Mouse (Mus musculus) erythroblast, embryonic 14.5 days (primary cell): ENCODE measurements around the gene Gpr35. TPM values are rescaled to one million over a fixed set of nuclear protein-coding genes. Genes with fewer than 3 reads are reported as not detected.

Experiments
- H3K27me3 ChIP-seq: 2 replicates; pipeline ENCODE4 v1.6.1; 2012; ENCODE audit warnings: inconsistent platforms; ENCODE audit not compliant: control insufficient read depth
- H3K36me3 ChIP-seq: 2 replicates; pipeline ENCODE4 v1.6.1; 2012; ENCODE audit warnings: mild to moderate bottlenecking, inconsistent platforms; ENCODE audit not compliant: control insufficient read depth
- H3K4me1 ChIP-seq: 2 replicates; pipeline ENCODE4 v1.6.1; 2012; ENCODE audit warnings: inconsistent platforms; ENCODE audit not compliant: control insufficient read depth
- H3K4me3 ChIP-seq: replicated peaks from 2 replicates; pipeline ENCODE3; 2012; ENCODE audit warnings: moderate library complexity, mild to moderate bottlenecking, inconsistent platforms
- H3K9me3 ChIP-seq: 2 replicates; pipeline ENCODE4 v1.6.1; 2012; ENCODE audit warnings: low read length, inconsistent platforms, mixed read lengths; ENCODE audit not compliant: control insufficient read depth
- GATA1 ChIP-seq: IDR thresholded peaks from 2 replicates; pipeline ENCODE4 v1.6.1; 2012; ENCODE audit warnings: low read length, inconsistent platforms, mixed read lengths
- TAL1 ChIP-seq: IDR thresholded peaks from 3 replicates; pipeline ENCODE4 v1.6.1; 2012; ENCODE audit warnings: low read length, inconsistent platforms, mixed read lengths
- polyA plus RNA-seq: library from polyadenylated mRNA; stranded (reverse); fragments of >175 nt; gene quantifications from 2 replicates; pipeline ENCODE4 v1.2.3, GENCODE M21; 2012

Gpr35 gene
- 0.01 TPM in 2 replicates for polyA plus RNA-seq

DNA sequence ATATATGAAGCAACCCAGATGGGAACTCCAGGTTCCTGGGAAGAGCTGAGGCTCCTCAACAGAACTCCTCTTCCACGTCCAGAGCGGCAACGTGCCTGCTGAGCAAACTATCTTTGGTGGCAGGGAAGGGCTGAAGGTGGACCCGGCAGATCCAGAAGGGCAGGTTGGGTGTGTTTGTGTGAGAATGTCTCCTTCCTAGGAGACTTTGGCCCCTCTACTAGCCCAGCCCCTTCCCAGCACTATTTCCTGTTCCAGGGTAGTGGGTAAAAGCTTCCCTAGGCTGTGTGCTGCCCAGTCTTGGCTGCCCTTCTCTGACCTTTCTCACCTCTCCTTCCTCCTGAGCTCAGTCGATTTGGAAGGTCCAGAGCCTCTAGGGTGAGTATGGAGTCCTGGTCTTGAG lies at the start of gene Gpr35:
TSS of gene Gpr35 (plus strand) at position 259 of the 400 bp plus-strand sequence.
- Histone ChIP-seq H3K4me1 (no peaks in the 10 kb centered on the region), H3K27me3 (no peaks in the 10 kb centered on the region), H3K4me3 (no peak within 1 kb of the TSS), H3K36me3 (peaks cover 25% of the 10 kb centered on the region), H3K9me3 (no peaks in the 10 kb centered on the region)
- TF ChIP-seq GATA1 (no peak), TAL1 (no peak)

DNA sequence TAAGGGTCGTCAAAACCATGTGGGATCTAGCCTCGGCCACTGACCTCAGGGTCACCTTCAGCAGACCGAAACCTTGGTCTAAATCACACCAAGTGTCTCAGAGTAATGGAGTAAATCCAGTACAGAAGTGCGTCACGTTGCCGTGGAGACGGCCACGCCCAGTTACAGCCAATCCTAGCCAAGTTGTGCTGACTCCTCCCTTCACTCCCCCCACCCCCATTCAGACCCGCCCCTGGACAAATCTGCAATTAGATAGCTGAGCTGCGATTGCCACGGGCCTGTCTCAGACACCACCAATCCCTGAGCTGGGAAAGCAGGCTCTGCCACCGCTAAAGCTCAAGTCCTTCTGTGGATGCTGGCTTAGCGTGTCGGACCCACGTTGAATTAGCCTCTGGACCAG lies 47.9 kb upstream of the Gpr35 start, which contains the start of gene Ankmy1:
TSS of gene Ankmy1 (minus strand) at position 121 of the 400 bp plus-strand sequence.
- Histone ChIP-seq H3K36me3 (no peaks in the 10 kb centered on the region), H3K4me3 (no peak within 1 kb of the TSS), H3K9me3 (no peaks in the 10 kb centered on the region), H3K27me3 (peaks cover 31% of the 10 kb centered on the region), H3K4me1 (peaks cover 25% of the 10 kb centered on the region)
- no peak for TF ChIP-seq TAL1
- TF ChIP-seq GATA1 = no peak

DNA sequence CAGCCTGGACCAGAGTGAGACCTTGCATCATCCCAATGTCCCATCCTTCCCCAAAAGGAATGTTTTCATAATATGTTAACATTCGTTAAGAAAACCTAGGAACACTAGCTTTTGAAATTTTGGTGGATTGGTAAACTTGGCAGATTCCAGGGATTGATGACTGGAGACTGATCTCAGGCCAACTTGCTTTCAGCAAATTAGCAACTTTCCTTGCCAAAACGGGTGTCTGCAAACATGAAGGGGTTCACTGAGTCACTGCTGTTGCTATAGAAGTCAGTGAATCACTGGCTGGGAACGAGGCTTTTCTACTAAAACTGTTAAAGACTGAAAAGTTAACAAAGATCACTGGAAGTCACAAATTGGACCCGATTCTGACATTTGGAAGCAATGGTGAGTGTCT lies 47.0 kb upstream of the Gpr35 start:
- TF ChIP-seq TAL1 (no peak), GATA1 (no peak)
- H3K9me3 ChIP-seq = no peaks in the 10 kb centered on the region
- H3K27me3 ChIP-seq = peaks cover 31% of the 10 kb centered on the region
- H3K36me3 ChIP-seq = no peaks in the 10 kb centered on the region
- H3K4me3 ChIP-seq = no peak overlapping the region
- H3K4me1 ChIP-seq = peaks cover 33% of the 10 kb centered on the region

DNA sequence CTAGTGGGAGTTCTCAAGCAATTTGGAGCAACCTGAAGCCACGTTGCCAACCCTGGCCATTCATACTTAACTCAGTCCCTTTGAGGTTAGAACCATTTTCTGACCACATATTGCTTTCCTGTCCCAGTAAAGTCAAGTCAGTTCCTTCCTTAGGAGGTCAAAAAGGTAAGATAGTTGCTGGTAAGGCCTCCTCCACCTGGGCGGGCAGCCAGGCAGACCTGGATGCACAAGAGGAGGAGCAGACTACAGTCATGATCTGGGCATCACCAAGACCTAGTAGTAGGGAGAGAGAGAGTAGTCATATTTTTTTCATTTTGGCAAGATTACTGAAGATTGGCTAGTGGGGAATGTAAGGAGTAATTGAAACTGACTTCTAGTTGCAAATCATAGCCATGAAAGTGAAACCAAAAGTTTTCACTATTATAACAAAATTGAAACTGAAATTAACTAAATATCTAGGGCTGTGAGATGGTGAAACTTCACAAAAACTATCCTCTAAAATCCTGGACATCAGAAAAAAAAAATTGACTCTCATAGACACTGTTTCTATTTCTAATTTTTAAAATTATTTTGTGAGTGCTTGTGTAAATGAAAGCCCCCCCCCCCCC lies 44.9 kb upstream of the Gpr35 start:
- Histone ChIP-seq H3K4me1 (peaks cover 53% of the 10 kb centered on the region), H3K27me3 (peaks cover 17% of the 10 kb centered on the region), H3K36me3 (no peaks in the 10 kb centered on the region), H3K9me3 (no peaks in the 10 kb centered on the region), H3K4me3 (no peak overlapping the region)
- TF ChIP-seq GATA1 (no peak), TAL1 (no peak)

DNA sequence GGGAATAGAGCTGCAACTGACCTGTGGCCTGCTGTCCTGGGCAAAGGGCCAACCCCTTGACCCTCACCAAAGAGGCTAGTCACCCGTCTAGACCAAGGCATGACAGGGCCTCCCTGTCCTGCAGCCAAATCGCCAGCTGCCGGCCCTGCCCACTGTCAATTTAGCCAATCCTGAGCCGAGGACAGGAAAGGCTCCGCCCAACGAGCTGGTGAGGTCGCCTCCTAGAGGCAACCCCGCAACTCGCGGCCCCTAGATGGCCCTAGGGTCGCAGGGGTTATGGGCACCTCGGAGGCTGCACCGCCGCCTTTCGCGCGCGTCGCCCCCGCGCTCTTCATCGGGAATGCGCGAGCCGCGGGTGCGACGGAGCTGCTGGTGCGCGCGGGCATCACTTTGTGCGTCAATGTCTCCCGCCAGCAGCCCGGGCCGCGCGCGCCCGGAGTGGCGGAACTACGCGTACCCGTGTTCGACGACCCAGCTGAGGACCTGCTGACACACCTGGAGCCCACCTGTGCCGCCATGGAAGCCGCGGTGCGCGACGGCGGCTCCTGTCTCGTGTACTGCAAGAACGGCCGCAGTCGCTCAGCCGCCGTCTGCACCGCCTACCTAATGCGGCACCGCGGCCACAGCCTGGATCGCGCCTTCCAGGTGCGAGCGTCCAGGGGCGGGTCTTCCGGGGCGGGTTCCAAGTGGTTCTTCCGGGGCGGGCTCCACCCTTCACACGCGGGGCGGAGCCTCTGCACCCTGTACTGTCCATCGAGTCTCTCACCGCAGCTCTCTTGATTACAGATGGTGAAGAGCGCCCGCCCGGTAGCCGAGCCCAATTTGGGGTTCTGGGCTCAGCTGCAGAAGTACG lies 43.7 kb upstream of the Gpr35 start, which contains the start of gene Dusp28:
TSS of gene Dusp28 (plus strand) at position 203 of the 853 bp plus-strand sequence.
- TF ChIP-seq TAL1 (no peak), GATA1 (no peak)

DNA sequence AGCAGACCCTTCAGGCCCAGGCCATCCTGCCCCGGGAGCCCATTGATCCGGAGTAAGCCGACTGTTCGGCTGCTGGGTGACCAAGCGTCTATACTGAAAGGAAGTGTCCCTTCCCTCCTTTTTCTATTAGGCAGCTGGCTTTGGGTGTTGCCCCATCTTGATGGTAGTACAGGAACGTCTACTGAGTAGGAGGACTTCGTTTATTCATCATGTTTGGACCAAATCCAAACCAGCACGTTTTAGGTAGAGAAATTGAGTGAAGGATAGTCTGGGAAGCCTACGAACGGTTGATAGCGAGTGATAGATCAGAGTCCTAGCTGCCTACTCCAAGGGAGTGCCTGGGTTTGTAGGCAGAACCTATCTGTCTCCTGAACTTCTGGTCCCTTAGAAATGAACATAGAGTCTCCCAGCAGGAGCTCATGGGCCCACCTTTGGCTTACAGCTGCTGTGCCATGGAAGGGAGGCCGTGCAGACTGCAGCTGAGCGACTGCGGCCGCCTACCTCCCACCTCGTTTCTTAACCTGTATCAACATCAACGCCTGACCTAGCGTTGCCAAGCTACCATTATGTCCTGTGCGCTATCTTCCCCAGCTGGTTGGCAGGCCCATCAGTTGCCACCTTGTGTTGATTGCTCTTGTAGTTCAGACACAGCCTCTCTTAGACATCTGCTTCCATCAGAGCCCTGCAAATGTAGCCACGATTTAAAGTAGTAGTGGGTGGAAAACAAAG lies 42.9 kb upstream of the Gpr35 start:
- TF ChIP-seq TAL1 (no peak), GATA1 (no peak)
- peak overlapping the region; percentile 85 for H3K4me3 ChIP-seq
- no peaks in the 10 kb centered on the region for H3K9me3 ChIP-seq
- peaks cover 70% of the 10 kb centered on the region for H3K4me1 ChIP-seq
- no peaks in the 10 kb centered on the region; the same call in 1 of the 2 replicates for H3K36me3 ChIP-seq
- peaks cover 4% of the 10 kb centered on the region for H3K27me3 ChIP-seq

More for the DNA sequence above, 43.7 kb upstream of the Gpr35 start, which contains the start of gene Dusp28:
- Histone ChIP-seq H3K36me3 (no peaks in the 10 kb centered on the region), H3K4me1 (peaks cover 64% of the 10 kb centered on the region), H3K4me3 (peak within 1 kb of the TSS; percentile 85), H3K27me3 (peaks cover 11% of the 10 kb centered on the region), H3K9me3 (no peaks in the 10 kb centered on the region)

DNA sequence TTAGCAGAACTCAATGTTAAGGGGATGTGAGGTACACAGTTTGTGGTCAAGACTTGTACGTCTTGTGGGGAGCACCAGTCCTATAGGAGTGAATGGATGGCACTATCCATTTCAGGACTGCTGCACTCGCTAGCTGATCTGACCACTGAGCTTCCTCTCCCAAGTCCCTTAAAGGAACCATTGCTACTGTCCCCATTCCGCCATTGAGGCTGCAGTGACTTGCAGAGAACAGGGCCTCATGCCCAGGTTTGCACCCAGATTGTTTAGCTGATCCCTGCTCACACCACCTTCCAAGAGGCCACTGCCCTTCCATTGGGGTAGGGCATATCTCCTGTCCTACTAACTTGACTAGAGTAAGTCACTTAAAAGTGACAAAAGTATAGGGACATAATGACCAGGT lies 42.0 kb upstream of the Gpr35 start:
- Histone ChIP-seq H3K27me3 (no peaks in the 10 kb centered on the region; the same call in 1 of the 2 replicates), H3K36me3 (peaks cover 3% of the 10 kb centered on the region), H3K4me3 (no peak overlapping the region), H3K4me1 (peaks cover 69% of the 10 kb centered on the region), H3K9me3 (no peaks in the 10 kb centered on the region)
- TF ChIP-seq GATA1 (no peak), TAL1 (no peak)

DNA sequence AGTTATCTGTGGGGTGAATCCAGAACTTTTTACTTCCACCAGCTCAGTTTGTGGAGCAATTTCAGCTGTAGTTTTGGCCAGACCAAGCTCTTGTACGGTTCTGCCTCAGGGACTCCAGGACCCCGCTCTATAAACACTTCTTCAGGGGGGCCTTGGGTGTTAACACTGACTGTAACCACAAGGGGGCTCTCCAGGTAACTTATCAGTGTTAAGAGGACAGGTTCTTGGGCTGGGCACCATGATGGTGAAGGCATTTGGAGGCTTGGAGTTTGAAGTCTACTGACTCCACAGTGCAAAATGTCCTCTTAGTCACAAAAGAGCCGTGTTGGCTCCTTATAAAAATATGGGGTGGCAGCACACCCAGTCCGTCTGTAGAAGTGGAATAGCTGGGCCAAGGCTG lies 41.6 kb upstream of the Gpr35 start:
- Histone ChIP-seq H3K4me3 (no peak overlapping the region), H3K4me1 (peaks cover 69% of the 10 kb centered on the region), H3K9me3 (no peaks in the 10 kb centered on the region), H3K27me3 (no peaks in the 10 kb centered on the region; the same call in 1 of the 2 replicates), H3K36me3 (peaks cover 6% of the 10 kb centered on the region)
- TF ChIP-seq GATA1 = no peak
- no peak for TF ChIP-seq TAL1
